Mouse (Mus musculus) erythroblast, embryonic 14.5 days (primary cell): ENCODE measurements around the gene Nmur1. TPM values are rescaled to one million over a fixed set of nuclear protein-coding genes. Genes with fewer than 3 reads are reported as not detected.
"Not testable (repeated sequence)": the region's sequence is repeated elsewhere in the genome, so short reads cannot be mapped to it uniquely, and the experiment has no call there.

Experiments used
- H3K27me3 ChIP-seq: 2 replicates; pipeline ENCODE4 v1.6.1; 2012; ENCODE audit warnings: inconsistent platforms; ENCODE audit not compliant: control insufficient read depth
- H3K36me3 ChIP-seq: 2 replicates; pipeline ENCODE4 v1.6.1; 2012; ENCODE audit warnings: mild to moderate bottlenecking, inconsistent platforms; ENCODE audit not compliant: control insufficient read depth
- H3K4me1 ChIP-seq: 2 replicates; pipeline ENCODE4 v1.6.1; 2012; ENCODE audit warnings: inconsistent platforms; ENCODE audit not compliant: control insufficient read depth
- H3K4me3 ChIP-seq: replicated peaks from 2 replicates; pipeline ENCODE3; 2012; ENCODE audit warnings: moderate library complexity, mild to moderate bottlenecking, inconsistent platforms
- H3K9me3 ChIP-seq: 2 replicates; pipeline ENCODE4 v1.6.1; 2012; ENCODE audit warnings: low read length, inconsistent platforms, mixed read lengths; ENCODE audit not compliant: control insufficient read depth
- GATA1 ChIP-seq: IDR thresholded peaks from 2 replicates; pipeline ENCODE4 v1.6.1; 2012; ENCODE audit warnings: low read length, inconsistent platforms, mixed read lengths
- TAL1 ChIP-seq: IDR thresholded peaks from 3 replicates; pipeline ENCODE4 v1.6.1; 2012; ENCODE audit warnings: low read length, inconsistent platforms, mixed read lengths
- polyA plus RNA-seq: library from polyadenylated mRNA; stranded (reverse); fragments of >175 nt; gene quantifications from 2 replicates; pipeline ENCODE4 v1.2.3, GENCODE M21; 2012

Nmur1 gene
- polyA plus RNA-seq, 1 experiment = not detected

DNA sequence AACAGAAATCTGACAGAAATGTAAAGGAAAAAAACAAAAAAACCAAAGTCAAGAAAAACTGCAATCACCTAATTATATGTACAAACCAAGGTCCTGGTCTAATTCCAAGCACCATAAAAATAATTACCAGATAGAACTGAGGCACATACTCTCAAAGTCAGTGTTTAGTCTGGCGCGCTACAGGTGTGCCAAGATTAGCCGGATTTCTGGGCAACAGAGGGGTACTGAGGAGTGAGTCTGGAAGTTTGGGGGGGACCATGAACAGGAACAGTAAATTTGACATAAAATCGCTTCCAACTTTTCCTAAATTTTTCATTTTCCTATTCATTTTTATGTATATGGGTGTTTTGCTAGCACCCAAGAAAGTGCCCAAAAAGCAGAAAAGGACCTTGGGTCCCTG lies 80.1 kb downstream of the Nmur1 start:
- Histone ChIP-seq H3K4me1 (no peaks in the 10 kb centered on the region; the same call in 1 of the 2 replicates), H3K4me3 (no peak overlapping the region), H3K36me3 (peaks cover 54% of the 10 kb centered on the region), H3K27me3 (no peaks in the 10 kb centered on the region), H3K9me3 (no peaks in the 10 kb centered on the region)
- TF ChIP-seq TAL1 = no peak
- TF ChIP-seq GATA1 = no peak

DNA sequence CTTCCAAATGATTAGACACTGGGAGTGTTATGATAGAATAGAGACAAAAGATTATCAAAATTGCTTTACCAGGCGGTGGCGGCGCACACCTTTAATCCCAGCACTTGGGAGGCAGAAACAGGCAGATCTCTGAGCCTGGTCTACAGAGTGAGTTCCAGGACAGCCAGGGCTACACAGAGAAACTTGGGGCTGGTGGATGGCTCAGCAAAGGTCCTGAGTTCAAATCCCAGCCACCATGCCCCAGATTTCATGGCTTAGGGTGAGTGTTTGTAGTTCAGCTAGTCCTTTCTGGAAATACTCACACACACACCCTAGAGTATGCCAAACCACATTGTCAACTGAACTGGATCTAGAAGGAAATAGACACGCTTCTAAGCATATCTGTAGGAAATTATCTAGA lies 81.0 kb downstream of the Nmur1 start:
- H3K9me3 ChIP-seq = no peaks in the 10 kb centered on the region
- no peak overlapping the region for H3K4me3 ChIP-seq
- H3K4me1 ChIP-seq = no peaks in the 10 kb centered on the region
- TF ChIP-seq GATA1 = no peak
- TF ChIP-seq TAL1 = no peak
- H3K36me3 ChIP-seq = peaks cover 45% of the 10 kb centered on the region
- no peaks in the 10 kb centered on the region for H3K27me3 ChIP-seq

DNA sequence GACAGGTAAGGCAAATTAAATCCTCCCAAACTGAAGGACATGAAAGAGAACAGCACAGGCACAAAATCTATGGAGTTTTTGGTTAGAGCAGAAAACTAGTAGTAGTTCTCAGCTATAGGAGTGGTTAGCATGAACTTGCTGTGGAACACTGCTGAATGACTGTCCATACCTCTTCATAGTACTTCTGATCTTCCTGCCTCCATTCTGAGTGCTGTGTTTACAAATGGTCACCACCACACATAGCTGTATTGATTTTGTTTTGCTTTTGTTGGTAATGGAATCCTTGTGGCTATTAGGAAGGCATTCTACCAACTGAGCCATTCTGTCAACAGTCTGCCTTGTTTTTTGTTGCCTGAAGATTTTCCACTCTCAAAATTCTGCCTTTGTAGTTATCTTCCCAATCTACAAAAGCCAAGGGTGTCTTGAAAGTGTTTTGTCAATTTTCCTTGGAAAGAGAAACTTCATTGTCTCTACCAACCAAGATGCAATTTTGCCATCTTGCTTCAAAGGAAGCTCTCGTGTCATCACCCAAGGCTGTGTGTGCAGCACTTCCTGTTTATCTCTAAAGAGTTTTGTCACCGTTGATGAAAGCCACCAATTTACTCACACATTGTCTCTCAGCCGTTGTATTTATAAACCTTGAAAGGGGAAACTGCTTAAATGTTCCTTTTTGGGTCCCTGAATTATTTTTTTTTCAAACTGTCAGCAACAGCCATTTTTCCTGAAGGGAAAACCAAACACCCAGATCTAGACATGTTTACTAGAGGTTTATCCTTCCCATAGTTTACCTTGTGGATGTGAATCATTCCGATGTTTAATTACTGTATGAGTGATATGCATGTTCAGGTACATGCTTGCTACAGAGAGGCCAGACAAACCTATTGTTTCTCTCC lies 81.8 kb downstream of the Nmur1 start:
- H3K27me3 ChIP-seq = no peaks in the 10 kb centered on the region
- H3K36me3 ChIP-seq = peaks cover 36% of the 10 kb centered on the region
- no peaks in the 10 kb centered on the region for H3K9me3 ChIP-seq
- no peak overlapping the region for H3K4me3 ChIP-seq
- no peaks in the 10 kb centered on the region for H3K4me1 ChIP-seq
- TF ChIP-seq GATA1 (no peak), TAL1 (no peak)

DNA sequence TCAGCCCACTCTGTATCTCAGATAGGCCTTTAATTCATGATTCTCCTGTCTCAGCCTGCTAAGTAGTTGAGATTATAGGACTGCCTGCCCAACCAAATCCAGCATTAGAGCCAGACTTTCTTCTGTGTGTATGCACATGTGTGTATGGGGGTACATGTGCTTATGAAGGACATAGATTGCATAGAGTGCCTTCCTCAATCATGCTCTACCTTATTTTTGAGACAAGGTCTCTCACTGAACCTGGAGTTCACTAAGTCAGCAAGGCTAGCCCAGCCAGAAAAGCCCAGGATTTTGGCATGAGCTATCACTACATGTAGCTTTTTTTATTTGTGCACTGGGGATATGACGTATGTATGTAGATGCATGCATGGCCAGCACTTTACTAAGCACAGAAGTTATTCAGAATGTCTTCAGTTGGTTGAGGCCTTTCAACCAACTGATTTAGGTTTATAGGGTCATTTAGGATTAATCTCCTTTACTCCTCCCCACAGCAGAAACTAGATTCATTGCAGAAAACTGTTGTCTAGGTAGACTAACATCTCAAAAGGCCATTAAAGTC lies 82.9 kb downstream of the Nmur1 start:
- Histone ChIP-seq H3K4me3 (no peak overlapping the region), H3K4me1 (no peaks in the 10 kb centered on the region), H3K9me3 (no peaks in the 10 kb centered on the region), H3K36me3 (peaks cover 26% of the 10 kb centered on the region), H3K27me3 (no peaks in the 10 kb centered on the region)
- TF ChIP-seq GATA1 (no peak), TAL1 (no peak)

DNA sequence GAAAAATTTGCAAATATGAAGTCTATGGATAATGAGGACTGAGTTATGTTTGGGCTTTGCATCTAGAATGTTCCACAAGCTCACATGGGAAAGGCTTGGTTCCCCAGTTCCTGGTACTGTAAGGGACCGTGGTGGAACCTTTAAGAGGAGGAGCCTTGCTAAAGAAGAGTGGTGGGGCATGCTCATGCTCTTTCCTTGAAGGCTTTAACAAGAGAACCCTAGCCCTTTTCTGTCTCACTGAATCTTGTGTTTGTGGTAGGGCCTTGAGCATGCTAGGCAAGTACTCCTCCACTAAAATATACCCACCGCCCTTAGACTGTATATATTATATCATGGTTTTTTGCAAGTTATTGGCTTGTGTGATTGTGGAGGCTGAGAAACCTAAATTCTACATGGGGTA lies 83.7 kb downstream of the Nmur1 start:
- Histone ChIP-seq H3K4me1 (no peaks in the 10 kb centered on the region), H3K9me3 (no peaks in the 10 kb centered on the region), H3K27me3 (no peaks in the 10 kb centered on the region), H3K4me3 (no peak overlapping the region), H3K36me3 (peaks cover 18% of the 10 kb centered on the region)
- no peak for TF ChIP-seq TAL1
- no peak for TF ChIP-seq GATA1

DNA sequence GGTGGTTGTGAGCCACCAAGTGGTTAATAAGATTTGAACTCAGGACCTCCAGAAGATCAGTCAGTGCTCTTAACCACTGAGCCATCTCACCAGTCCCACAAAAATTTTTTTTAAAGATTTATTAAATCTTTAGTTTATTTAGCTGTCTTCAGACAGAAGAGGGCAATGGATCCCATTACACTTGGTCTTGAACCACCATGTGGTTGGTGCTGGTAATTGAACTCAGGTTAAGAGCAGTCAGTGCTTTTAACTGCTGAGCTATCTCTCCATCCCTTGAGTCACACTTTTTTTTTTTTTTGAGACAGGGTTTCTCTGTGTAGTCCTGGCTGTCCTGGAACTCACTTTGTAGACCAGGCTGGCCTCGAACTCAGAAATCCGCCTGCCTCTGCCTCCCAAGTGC lies 84.9 kb downstream of the Nmur1 start:
- H3K4me1 ChIP-seq, H3K9me3 ChIP-seq, H3K27me3 ChIP-seq, H3K36me3 ChIP-seq, H3K4me3 ChIP-seq: not testable (repeated sequence)

DNA sequence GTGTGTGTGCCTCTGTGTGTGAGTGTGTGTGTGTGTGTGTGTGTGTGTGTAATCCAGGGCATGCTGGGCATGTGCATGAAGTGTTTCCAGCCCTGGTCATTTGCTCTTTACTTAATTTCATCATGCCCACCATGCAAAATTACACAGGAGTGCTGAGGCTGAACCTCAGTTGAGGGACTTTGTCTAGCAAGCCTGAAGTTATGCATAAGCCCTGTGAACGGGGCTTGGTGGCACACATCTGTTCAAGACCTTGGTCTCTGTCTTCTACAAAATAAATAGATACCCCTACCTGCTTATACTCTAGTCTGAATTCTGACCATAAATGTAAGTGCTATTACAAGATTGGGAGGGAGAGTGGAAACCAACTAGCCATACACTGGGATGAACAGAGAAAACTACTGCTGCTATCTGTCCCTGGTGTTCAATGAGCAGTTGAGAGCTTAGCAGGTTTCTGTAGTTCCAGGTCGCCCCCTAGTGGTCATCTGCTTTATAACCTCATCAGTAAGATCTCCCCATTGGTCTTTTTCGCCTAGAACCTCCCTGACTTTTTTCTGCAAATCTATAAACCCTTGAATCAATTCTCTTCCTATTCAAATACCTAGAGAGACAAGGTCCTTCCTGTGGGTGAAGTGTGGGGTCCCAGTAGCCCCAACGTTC lies 86.7 kb downstream of the Nmur1 start:
- H3K4me1 ChIP-seq = no peaks in the 10 kb centered on the region
- TF ChIP-seq GATA1 (no peak), TAL1 (no peak)
- no peak overlapping the region for H3K4me3 ChIP-seq
- peaks cover 7% of the 10 kb centered on the region for H3K27me3 ChIP-seq
- H3K9me3 ChIP-seq = no peaks in the 10 kb centered on the region
- H3K36me3 ChIP-seq = peaks cover 2% of the 10 kb centered on the region; the same call in 1 of the 2 replicates

DNA sequence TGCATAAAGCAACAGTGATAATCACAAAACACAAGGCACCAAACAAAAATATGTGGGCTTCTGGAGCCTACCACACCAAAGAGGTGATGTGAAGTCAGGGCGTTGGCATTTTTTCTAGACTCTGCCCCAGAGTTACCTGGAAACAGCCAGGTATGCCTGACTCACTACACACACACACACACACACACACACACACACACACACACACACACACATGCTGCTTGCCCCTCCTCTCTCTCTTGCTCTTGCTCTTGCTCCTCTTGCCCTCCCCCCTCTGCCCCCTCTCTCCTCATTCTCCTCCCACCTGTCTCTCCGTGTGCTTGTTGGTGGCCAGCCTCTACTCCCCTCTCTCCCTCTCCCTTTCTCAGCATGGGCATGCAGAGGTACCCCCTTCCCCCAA lies 89.7 kb downstream of the Nmur1 start:
- H3K36me3 ChIP-seq = no peaks in the 10 kb centered on the region
- no peak overlapping the region for H3K4me3 ChIP-seq
- H3K4me1 ChIP-seq = no peaks in the 10 kb centered on the region
- H3K9me3 ChIP-seq = no peaks in the 10 kb centered on the region
- TF ChIP-seq TAL1 (no peak), GATA1 (no peak)
- peaks cover 7% of the 10 kb centered on the region for H3K27me3 ChIP-seq

Other genes starting within 250 kb of the Nmur1 start
- 0.03 and 0.05 TPM in 2 replicates for gene B3gnt7, start 123.4 kb downstream of the Nmur1 start, polyA plus RNA-seq
- gene Ncl, start 66.8 kb downstream of the Nmur1 start, polyA plus RNA-seq = 62.6 and 76.8 TPM in 2 replicates
- not detected in 2 replicates for gene Tex44, start 101 bp upstream of the Nmur1 start, polyA plus RNA-seq
- 597 and 661 TPM in 2 replicates for gene Ptma, start 100.5 kb upstream of the Nmur1 start, polyA plus RNA-seq
- gene Pde6d, start 156.4 kb upstream of the Nmur1 start, polyA plus RNA-seq = 6.6 and 8.1 TPM in 2 replicates
- gene Cops7b, start 156.7 kb upstream of the Nmur1 start, polyA plus RNA-seq = 1.8 and 2.0 TPM in 2 replicates
- not detected in 2 replicates for gene Nppc, start 244.3 kb upstream of the Nmur1 start, polyA plus RNA-seq